Mouse (Mus musculus): ENCODE measurements around the gene Timm10. TPM values are rescaled to one million over a fixed set of nuclear protein-coding genes. Genes with fewer than 3 reads are reported as not detected.

Gene Timm10
- polyA plus RNA-seq, 1 experiment, result 0.99 TPM

- Histone ChIP-seq H3K4me1 (ENCODE audit: control insufficient read depth) (peaks cover 51% of the 10 kb centered on the region), H3K9me3 (ENCODE audit: control insufficient read depth, low read length) (no peaks in the 10 kb centered on the region; the same call in 1 of the 2 replicates), H3K36me3 (ENCODE audit: control insufficient read depth) (peaks cover 49% of the 10 kb centered on the region), H3K4me3 (replicated peaks) (no peak overlapping the region), H3K27me3 (ENCODE audit: control insufficient read depth) (peaks cover 63% of the 10 kb centered on the region)
- TF ChIP-seq TAL1 (IDR thresholded peaks at IDR 0.05; ENCODE audit: low read length), result no peak
- no peak for TF ChIP-seq GATA1 (IDR thresholded peaks at IDR 0.05; ENCODE audit: low read length)
Measured at GRCm38 (mm10) chr2:84865616-84866571, 39.1 kb downstream of the Timm10 start.

DNA sequence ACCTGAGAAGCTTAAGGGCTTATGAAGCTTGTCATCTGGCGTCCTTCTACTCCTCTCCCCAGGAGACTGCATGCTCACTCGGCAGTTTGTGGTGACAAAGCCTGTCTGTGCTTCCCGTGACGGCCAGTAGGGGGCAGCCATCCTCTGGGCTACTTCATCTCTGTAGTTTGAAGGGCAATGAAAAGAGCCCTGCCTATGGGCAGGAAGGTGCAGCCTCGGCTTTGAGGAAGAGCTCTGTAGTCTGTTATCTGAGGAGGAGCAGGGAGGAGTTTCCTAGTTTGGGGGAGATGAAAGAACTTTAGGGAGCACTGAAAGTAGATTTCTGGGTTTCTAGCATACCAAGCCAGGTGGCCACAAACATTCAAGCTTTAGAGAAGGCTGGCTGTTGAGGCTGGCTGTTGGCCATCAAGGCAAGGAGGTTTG is 41.7 kb downstream of the Timm10 start:
- TF ChIP-seq GATA1 (IDR thresholded peaks at IDR 0.05; ENCODE audit: low read length) (no peak), TAL1 (IDR thresholded peaks at IDR 0.05; ENCODE audit: low read length) (no peak)
- Histone ChIP-seq H3K4me3 (replicated peaks) (no peak overlapping the region), H3K36me3 (ENCODE audit: control insufficient read depth) (peaks cover 23% of the 10 kb centered on the region), H3K9me3 (ENCODE audit: control insufficient read depth, low read length) (peaks cover 17% of the 10 kb centered on the region; the same call in 1 of the 2 replicates), H3K4me1 (ENCODE audit: control insufficient read depth) (peaks cover 46% of the 10 kb centered on the region), H3K27me3 (ENCODE audit: control insufficient read depth) (peaks cover 89% of the 10 kb centered on the region)

DNA sequence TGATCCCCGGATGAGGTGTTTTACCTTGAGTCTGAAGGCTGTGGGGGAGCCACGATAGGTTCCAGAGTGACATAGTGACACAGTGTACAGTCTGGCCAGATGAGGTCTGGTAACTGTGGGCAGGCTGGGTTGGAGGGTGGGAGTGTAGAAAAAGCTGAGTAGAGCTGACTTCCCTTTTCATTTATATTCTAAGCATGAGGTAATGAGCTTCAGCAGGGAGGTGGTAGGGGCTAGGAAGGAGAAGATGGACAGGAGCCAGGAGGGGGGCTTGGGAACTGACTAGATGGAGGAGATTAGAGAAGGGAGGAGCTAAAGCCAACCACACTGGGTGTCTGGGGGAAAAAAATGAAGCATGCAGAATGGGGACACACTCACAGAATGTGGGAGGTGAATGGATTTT is 42.2 kb downstream of the Timm10 start:
- H3K4me1 ChIP-seq (ENCODE audit: control insufficient read depth), result peaks cover 45% of the 10 kb centered on the region
- TF ChIP-seq GATA1 (IDR thresholded peaks at IDR 0.05; ENCODE audit: low read length) (no peak), TAL1 (IDR thresholded peaks at IDR 0.05; ENCODE audit: low read length) (no peak)
- peaks cover 17% of the 10 kb centered on the region; the same call in 1 of the 2 replicates for H3K9me3 ChIP-seq (ENCODE audit: control insufficient read depth, low read length)
- no peak overlapping the region for H3K4me3 ChIP-seq (replicated peaks)
- peaks cover 18% of the 10 kb centered on the region for H3K36me3 ChIP-seq (ENCODE audit: control insufficient read depth)
- peaks cover 94% of the 10 kb centered on the region for H3K27me3 ChIP-seq (ENCODE audit: control insufficient read depth)

DNA sequence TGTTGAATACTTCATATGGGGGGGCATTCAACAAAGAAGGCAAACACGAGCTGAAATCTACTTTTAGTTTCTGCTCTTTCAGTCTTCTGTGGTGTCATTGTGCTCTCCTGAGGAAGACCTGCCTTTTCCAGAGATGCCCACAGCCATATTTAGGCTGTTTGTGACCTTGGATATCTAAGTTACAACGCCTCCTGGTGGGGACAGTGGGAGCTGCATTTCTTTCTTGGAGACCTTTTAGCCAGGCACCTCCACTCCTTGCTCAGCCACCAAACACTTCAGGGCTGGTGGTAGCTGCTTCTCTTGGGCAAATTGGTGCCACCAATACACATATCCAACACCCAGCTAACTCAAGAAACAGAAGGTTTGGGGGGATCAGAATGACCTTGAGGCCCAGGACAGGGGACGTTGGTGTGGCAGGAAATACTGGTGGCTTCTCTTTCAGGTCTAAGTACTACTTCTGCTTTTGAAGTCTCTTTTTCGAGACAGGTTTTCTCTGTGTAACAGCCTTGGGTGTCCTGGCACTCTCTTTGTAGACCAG is 43.9 kb downstream of the Timm10 start:
- no peak overlapping the region for H3K4me3 ChIP-seq (replicated peaks)
- H3K4me1 ChIP-seq (ENCODE audit: control insufficient read depth), result peaks cover 36% of the 10 kb centered on the region
- TF ChIP-seq TAL1 (IDR thresholded peaks at IDR 0.05; ENCODE audit: low read length) (no peak), GATA1 (IDR thresholded peaks at IDR 0.05; ENCODE audit: low read length) (no peak)
- H3K9me3 ChIP-seq (ENCODE audit: control insufficient read depth, low read length), result peaks cover 19% of the 10 kb centered on the region; the same call in 1 of the 2 replicates
- peaks cover 100% of the 10 kb centered on the region for H3K27me3 ChIP-seq (ENCODE audit: control insufficient read depth)
- H3K36me3 ChIP-seq (ENCODE audit: control insufficient read depth), result peaks cover 2% of the 10 kb centered on the region

GRCm38 (mm10) chr2:84872105-84872716 is 45.4 kb downstream of the Timm10 start:
- Histone ChIP-seq H3K4me3 (replicated peaks) (no peak overlapping the region), H3K36me3 (ENCODE audit: control insufficient read depth) (no peaks in the 10 kb centered on the region), H3K4me1 (ENCODE audit: control insufficient read depth) (peaks cover 24% of the 10 kb centered on the region), H3K9me3 (ENCODE audit: control insufficient read depth, low read length) (peaks cover 19% of the 10 kb centered on the region; the same call in 1 of the 2 replicates), H3K27me3 (ENCODE audit: control insufficient read depth) (peaks cover 100% of the 10 kb centered on the region)
- TF ChIP-seq TAL1 (IDR thresholded peaks at IDR 0.05; ENCODE audit: low read length), result no peak
- TF ChIP-seq GATA1 (IDR thresholded peaks at IDR 0.05; ENCODE audit: low read length), result no peak

- Histone ChIP-seq H3K4me3 (replicated peaks) (no peak overlapping the region), H3K9me3 (ENCODE audit: control insufficient read depth, low read length) (peaks cover 19% of the 10 kb centered on the region; the same call in 1 of the 2 replicates), H3K36me3 (ENCODE audit: control insufficient read depth) (no peaks in the 10 kb centered on the region), H3K4me1 (ENCODE audit: control insufficient read depth) (peaks cover 5% of the 10 kb centered on the region), H3K27me3 (ENCODE audit: control insufficient read depth) (peaks cover 94% of the 10 kb centered on the region)
- no peak for TF ChIP-seq GATA1 (IDR thresholded peaks at IDR 0.05; ENCODE audit: low read length)
- TF ChIP-seq TAL1 (IDR thresholded peaks at IDR 0.05; ENCODE audit: low read length), result no peak
Measured at GRCm38 (mm10) chr2:84875842-84876241, 49.0 kb downstream of the Timm10 start.

Other genes with a start within 250 kb of the Timm10 start
- 0.23 and 0.29 TPM in 2 replicates for gene Ctnnd1, start 176.2 kb upstream of the Timm10 start, polyA plus RNA-seq (2012)
- not detected in 2 replicates for gene Btbd18, start 167.9 kb upstream of the Timm10 start, polyA plus RNA-seq (2012)
- 19.5 and 22.6 TPM in 2 replicates for gene Selenoh, start 156.2 kb upstream of the Timm10 start, polyA plus RNA-seq (2012)
- gene Gm28635, start 149.0 kb upstream of the Timm10 start, polyA plus RNA-seq (2012), result not detected in 2 replicates
- 3.0 and 3.1 TPM in 2 replicates for gene Med19, start 148.6 kb upstream of the Timm10 start, polyA plus RNA-seq (2012)
- 0.56 and 0.83 TPM in 2 replicates for gene Tmx2, start 147.9 kb upstream of the Timm10 start, polyA plus RNA-seq (2012)
- gene Zdhhc5, start 111.8 kb upstream of the Timm10 start, polyA plus RNA-seq (2012), result 5.5 and 5.9 TPM in 2 replicates
- 0.18 and 0.22 TPM in 2 replicates for gene Clp1, start 99.6 kb upstream of the Timm10 start, polyA plus RNA-seq (2012)
- gene Ypel4, start 92.9 kb upstream of the Timm10 start, polyA plus RNA-seq (2012), result 145 and 156 TPM in 2 replicates
- gene Gm19426, start 83.3 kb upstream of the Timm10 start, polyA plus RNA-seq (2012), result 0.10 and 0.76 TPM in 2 replicates
- gene Serping1, start 51.6 kb upstream of the Timm10 start, polyA plus RNA-seq (2012), result not detected in 2 replicates
- 9.9 and 22.9 TPM in 2 replicates for gene Ube2l6, start 28.2 kb upstream of the Timm10 start, polyA plus RNA-seq (2012)
- 0.08 and 0.09 TPM in 2 replicates for gene Smtnl1, start 4.3 kb upstream of the Timm10 start, polyA plus RNA-seq (2012)
- gene Slc43a1, start 11.9 kb downstream of the Timm10 start, polyA plus RNA-seq (2012), result 20.3 and 29.2 TPM in 2 replicates
- not detected in 2 replicates for gene Rtn4rl2, start 59.7 kb downstream of the Timm10 start, polyA plus RNA-seq (2012)
- gene Slc43a3, start 109.6 kb downstream of the Timm10 start, polyA plus RNA-seq (2012), result 7.1 and 8.4 TPM in 2 replicates
- 0.11 TPM in 1 of 2 replicates, not detected in the other for gene Prg2, start 153.5 kb downstream of the Timm10 start, polyA plus RNA-seq (2012)
- gene Prg3, start 161.2 kb downstream of the Timm10 start, polyA plus RNA-seq (2012), result 0.04 TPM in 1 of 2 replicates, not detected in the other
- gene Ssrp1, start 210.2 kb downstream of the Timm10 start, polyA plus RNA-seq (2012), result 10.0 and 10.9 TPM in 2 replicates
- gene P2rx3, start 210.5 kb downstream of the Timm10 start, polyA plus RNA-seq (2012), result not detected in 2 replicates
- gene Tnks1bp1, start 221.0 kb downstream of the Timm10 start, polyA plus RNA-seq (2012), result 0.11 and 0.17 TPM in 2 replicates

All from erythroblast, embryonic 14.5 days (primary cell).